Mouse (Mus musculus) ES-Bruce4 (cell line): ENCODE measurements around the gene Sertad2. TPM values are rescaled to one million over a fixed set of nuclear protein-coding genes. Genes with fewer than 3 reads are reported as not detected.

Experiments
- H3K27ac ChIP-seq: 2 replicates; pipeline ENCODE4 v1.5.1; 2012; ENCODE audit warnings: low read length, inconsistent platforms; ENCODE audit not compliant: insufficient read depth
- H3K27me3 ChIP-seq: 2 replicates; pipeline ENCODE4 v1.6.1; 2012; ENCODE audit warnings: mild to moderate bottlenecking, low read length, inconsistent platforms; ENCODE audit not compliant: control insufficient read depth, poor library complexity, insufficient read depth, severe bottlenecking
- H3K36me3 ChIP-seq: 2 replicates; pipeline ENCODE4 v1.6.1; 2012; ENCODE audit warnings: inconsistent platforms, mild to moderate bottlenecking, low read length, moderate library complexity; ENCODE audit not compliant: control insufficient read depth, poor library complexity, insufficient read depth, severe bottlenecking
- H3K4me1 ChIP-seq: one replicate; pipeline ENCODE4 v1.8.1; 2011; ENCODE audit warnings: low read length; ENCODE audit not compliant: control insufficient read depth, insufficient read depth
- H3K4me3 ChIP-seq: 2 replicates; pipeline ENCODE4 v1.5.1; 2011; ENCODE audit warnings: low read depth, mild to moderate bottlenecking, low read length
- H3K9ac ChIP-seq: 2 replicates; pipeline ENCODE4 v1.6.1; 2012; ENCODE audit warnings: low read depth, mild to moderate bottlenecking, inconsistent platforms; ENCODE audit not compliant: poor library complexity, severe bottlenecking
- H3K9me3 ChIP-seq: replicated peaks from 2 replicates; pipeline ENCODE4 v1.6.1; 2012; ENCODE audit warnings: mild to moderate bottlenecking, low read length, inconsistent platforms; ENCODE audit not compliant: control insufficient read depth, poor library complexity, insufficient read depth, severe bottlenecking
- CTCF ChIP-seq: IDR thresholded peaks from one replicate; pipeline ENCODE4 v1.8.1; 2011; ENCODE audit warnings: low read depth, low read length
- EP300 ChIP-seq: IDR thresholded peaks from 2 replicates; pipeline ENCODE4 v1.6.1; 2011; ENCODE audit warnings: low read depth, low read length; ENCODE audit not compliant: insufficient read depth
- POLR2A ChIP-seq: IDR thresholded peaks from one replicate; pipeline ENCODE4 v1.8.1; 2011; ENCODE audit warnings: low read length; ENCODE audit not compliant: insufficient read depth
- polyA plus RNA-seq: library from polyadenylated mRNA; stranded (reverse); fragments of >200 nt; gene quantifications from 2 replicates; pipeline ENCODE4 v1.2.4, GENCODE M21; 2011; ENCODE audit warnings: low read depth; ENCODE audit not compliant: missing spikeins, insufficient read depth, insufficient read length

The Sertad2 gene
- polyA plus RNA-seq, 1 experiment: 23.1 TPM

DNA sequence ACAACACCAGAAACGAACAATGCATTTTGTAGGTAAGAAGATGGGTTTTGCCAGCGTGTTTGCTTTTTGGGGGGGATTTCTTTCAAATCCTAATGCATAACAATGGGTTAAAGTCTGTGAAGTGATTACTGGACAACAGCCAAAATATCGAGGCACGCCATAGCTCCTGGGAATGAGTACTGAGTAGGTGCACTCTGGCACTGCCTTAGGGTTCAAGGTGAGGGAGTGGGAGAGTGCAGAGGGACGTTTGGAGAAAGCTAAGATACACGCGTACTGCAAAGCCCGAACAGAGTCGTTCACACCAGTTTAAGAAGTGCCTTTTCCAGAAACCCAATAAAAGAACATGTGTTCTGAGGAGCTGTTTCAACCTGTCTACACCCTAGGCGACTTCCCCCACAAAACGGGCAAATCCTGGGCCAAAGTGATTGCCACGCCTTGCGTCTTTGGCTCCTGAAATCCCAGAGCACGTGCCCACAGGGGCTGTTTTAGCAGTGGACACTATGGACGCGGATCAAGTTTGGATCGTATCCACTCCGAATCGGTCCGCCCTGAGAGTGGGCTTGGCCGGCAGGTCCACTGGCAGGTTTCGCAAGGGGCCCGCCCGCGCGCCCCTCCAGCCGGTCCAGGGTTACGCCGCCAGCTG is 937 bp upstream of the Sertad2 start:
- TF ChIP-seq CTCF (no peak), POLR2A (peak; percentile 25)

DNA sequence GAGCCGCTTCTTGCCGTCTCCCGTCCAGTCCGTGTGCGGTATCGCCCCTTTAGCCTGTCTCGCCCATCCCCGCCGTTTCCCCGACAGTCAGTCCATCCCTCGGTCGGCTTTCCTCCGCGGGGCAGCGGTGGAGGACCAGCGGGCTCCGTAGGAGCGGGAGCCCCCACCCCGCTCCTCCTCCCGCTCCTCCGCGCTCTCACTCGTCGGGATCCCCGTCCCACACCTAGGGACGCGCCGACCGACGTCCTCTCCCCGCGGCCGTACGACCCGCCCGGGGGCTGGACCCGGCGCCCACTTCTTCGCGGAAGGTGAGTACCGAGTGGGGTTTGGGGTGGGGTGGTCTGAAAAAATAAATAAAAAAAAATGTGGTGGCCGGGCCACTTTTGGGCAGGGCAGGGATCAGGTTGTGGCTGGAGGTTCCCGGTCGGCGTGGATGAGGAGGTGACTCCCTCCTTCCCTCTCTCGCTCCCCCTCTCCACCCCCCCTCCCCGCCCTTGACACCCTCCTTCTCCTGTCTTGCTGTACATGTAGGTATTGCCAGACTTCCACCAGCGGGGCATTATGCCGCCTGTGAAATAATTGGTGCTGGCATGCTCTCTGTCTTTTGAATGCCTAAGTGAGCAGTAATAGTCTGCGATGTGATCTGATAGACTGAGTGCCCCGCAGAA is 534 bp downstream of the Sertad2 start:
- TF ChIP-seq POLR2A: no peak
- no peak for TF ChIP-seq EP300
- no peak for TF ChIP-seq CTCF
- Histone ChIP-seq H3K36me3 (0 out of 2 replicates have a peak, but pooled peaks cover under 1% of the 10 kb centered on the region), H3K27ac (peak overlapping the region; percentile 78), H3K9me3 (no peaks in the 10 kb centered on the region), H3K4me3 (peak overlapping the region; percentile 78), H3K27me3 (no peaks in the 10 kb centered on the region), H3K9ac (peak overlapping the region; percentile 84), H3K4me1 (no peaks in the 10 kb centered on the region)

More for the DNA sequence above, 937 bp upstream of the Sertad2 start:
- H3K27ac ChIP-seq: peak overlapping the region; percentile 88
- peak overlapping the region; percentile 83 for H3K9ac ChIP-seq
- no peaks in the 10 kb centered on the region for H3K4me1 ChIP-seq
- H3K9me3 ChIP-seq: no peaks in the 10 kb centered on the region
- peak overlapping the region; percentile 98 for H3K4me3 ChIP-seq
- H3K36me3 ChIP-seq: no peaks in the 10 kb centered on the region
- no peaks in the 10 kb centered on the region for H3K27me3 ChIP-seq

DNA sequence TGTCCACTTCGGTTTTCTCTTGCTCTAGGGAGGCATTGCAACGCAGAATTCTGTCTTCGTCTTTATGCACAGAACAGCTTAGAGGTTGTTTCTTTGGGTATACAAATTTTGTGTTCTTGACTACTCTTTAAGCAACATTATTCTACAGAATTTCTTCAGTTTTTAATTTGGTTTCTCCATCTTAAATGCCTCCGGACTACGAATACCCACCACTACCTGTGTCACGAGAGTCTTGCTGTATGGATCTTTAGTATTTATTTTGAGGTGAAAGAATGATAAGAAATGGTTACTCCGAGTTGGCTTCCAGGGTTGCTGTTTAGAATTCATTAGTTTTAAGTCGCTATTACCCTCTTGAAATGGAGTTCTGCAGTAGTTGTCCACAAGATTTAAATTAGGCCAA is 1.3 kb downstream of the Sertad2 start:
- TF ChIP-seq CTCF (no peak), POLR2A (no peak)
- no peaks in the 10 kb centered on the region for H3K27me3 ChIP-seq
- H3K9me3 ChIP-seq: no peaks in the 10 kb centered on the region
- peak overlapping the region; percentile 84; the same call in 1 of the 2 replicates for H3K9ac ChIP-seq
- H3K4me1 ChIP-seq: no peaks in the 10 kb centered on the region
- H3K4me3 ChIP-seq: no peak overlapping the region; the same call in 1 of the 2 replicates
- no peak overlapping the region for H3K27ac ChIP-seq
- H3K36me3 ChIP-seq: 0 out of 2 replicates have a peak, but pooled peaks cover 2% of the 10 kb centered on the region

DNA sequence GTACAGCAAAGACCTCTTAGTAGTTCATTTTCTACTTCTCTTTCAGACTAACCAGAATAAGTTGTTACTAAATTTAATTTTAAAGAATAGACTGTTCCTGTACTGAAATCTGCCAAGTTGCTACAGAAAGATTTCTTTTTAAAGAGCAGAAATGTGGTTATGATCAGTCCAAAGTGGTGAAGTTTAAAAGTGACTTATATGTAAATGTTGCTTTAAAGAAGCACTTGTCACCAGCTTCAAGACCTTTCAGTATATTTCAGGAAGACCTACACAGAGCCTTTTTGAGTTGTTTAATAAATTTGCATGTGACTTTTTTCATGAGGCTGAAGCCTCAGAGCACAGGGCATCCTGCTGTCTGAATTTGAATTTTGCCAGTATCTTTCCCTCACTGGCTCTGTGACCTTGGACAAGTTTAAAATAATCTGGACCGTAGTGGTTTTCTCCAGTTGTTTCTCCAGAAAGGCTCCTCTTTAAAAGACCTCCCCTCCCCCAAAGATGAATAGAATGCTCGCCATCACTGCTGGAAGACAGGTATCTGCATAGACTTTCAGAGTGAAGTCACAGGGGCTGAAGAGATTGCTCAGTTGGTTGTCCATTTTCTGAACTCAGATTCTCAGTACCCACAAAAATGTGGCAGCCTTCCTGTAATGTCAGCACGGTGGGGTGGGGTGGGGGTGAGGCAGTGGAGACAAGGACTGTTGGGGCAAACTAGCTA is 1.9 kb downstream of the Sertad2 start:
- no peaks in the 10 kb centered on the region for H3K9me3 ChIP-seq
- H3K27me3 ChIP-seq: no peaks in the 10 kb centered on the region
- 0 out of 2 replicates have a peak, but pooled peaks cover 2% of the 10 kb centered on the region for H3K36me3 ChIP-seq
- H3K9ac ChIP-seq: no peak overlapping the region
- H3K27ac ChIP-seq: no peak overlapping the region
- H3K4me1 ChIP-seq: no peaks in the 10 kb centered on the region
- no peak overlapping the region for H3K4me3 ChIP-seq
- TF ChIP-seq CTCF: no peak
- no peak for TF ChIP-seq EP300
- no peak for TF ChIP-seq POLR2A

DNA sequence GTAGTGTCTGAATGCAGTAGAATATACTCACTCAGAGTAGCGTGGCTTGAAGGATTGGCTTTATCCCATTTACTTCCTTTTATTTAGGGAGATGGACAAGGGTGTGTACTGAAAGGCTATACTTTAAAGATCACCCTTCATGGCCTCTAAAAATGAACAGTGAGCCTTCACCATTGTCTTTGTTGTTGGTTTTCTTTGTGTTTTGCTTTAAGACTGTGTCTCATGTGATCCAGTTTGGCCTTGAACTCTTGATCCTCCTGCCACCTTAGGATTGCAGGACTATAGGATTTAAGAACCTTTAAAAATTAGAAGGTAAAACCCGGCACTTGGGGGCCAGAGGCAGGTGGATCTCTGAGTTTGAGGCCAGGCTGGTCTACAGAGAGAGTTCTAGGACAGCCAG is 6.4 kb downstream of the Sertad2 start:
- no peaks in the 10 kb centered on the region for H3K4me1 ChIP-seq
- no peaks in the 10 kb centered on the region for H3K27me3 ChIP-seq
- H3K9ac ChIP-seq: no peak overlapping the region
- H3K27ac ChIP-seq: no peak overlapping the region
- 0 out of 2 replicates have a peak, but pooled peaks cover 2% of the 10 kb centered on the region for H3K36me3 ChIP-seq
- H3K4me3 ChIP-seq: no peak overlapping the region
- TF ChIP-seq CTCF (no peak), EP300 (no peak), POLR2A (no peak)
- H3K9me3 ChIP-seq: no peaks in the 10 kb centered on the region
